18 mouse cellular contexts compared by ENCODE assay signal in genomic region chr11:80549854-80550253, GRCm38 (mm10).
DNase-seq lines count a peak whose midpoint lies in the region; ATAC-seq and TF ChIP-seq lines count a peak whose summit lies in the region.
"Had no signal": no experiment of that assay in that cellular context is flagged by ENCODE, and none has a peak within 500 bp of the region (broad histone marks: within the 10 kb centered on the region; RNA-seq: fewer than 3 reads in every experiment).

No protein-coding gene starts in this region.

- H3K27me3 ChIP-seq in forebrain, embryonic 14.5 days (replicated peaks; ENCODE audit: control insufficient read depth, insufficient read depth, low read length): no peaks in the 10 kb centered on the region
- H3K27me3 ChIP-seq in forebrain, embryonic 10.5 days (ENCODE audit: poor library complexity, severe bottlenecking): 0 out of 2 replicates have a peak, but pooled peaks cover 4% of the 10 kb centered on the region
- H3K27me3 ChIP-seq in embryonic facial prominence, embryonic 13.5 days: no peaks in the 10 kb centered on the region
- H3K27me3 ChIP-seq: liver, embryonic 13.5 days had no signal

- H3K27ac ChIP-seq in forebrain, embryonic 14.5 days (ENCODE audit: low read depth, low read length): peak overlapping the region; percentile 67; the same call in 1 of the 2 replicates
- H3K27ac ChIP-seq in forebrain, embryonic 10.5 days: no peak overlapping the region
- peak overlapping the region; percentile 78; the same call in 1 of the 2 replicates for H3K27ac ChIP-seq in layer of hippocampus, adult 2 months
- peak overlapping the region; percentile 36 for H3K27ac ChIP-seq in embryonic facial prominence, embryonic 13.5 days
- H3K27ac ChIP-seq in gastrocnemius, adult 2 months: no peak overlapping the region
- H3K27ac ChIP-seq: kidney, postnatal 0 days; liver, embryonic 13.5 days had no signal

- no peak overlapping the region for H3K4me3 ChIP-seq in forebrain, embryonic 14.5 days (ENCODE audit: low read depth, low read length)
- no peak overlapping the region for H3K4me3 ChIP-seq in forebrain, embryonic 10.5 days
- no peak overlapping the region for H3K4me3 ChIP-seq in layer of hippocampus, adult 2 months
- H3K4me3 ChIP-seq in embryonic facial prominence, embryonic 13.5 days: no peak overlapping the region
- H3K4me3 ChIP-seq in gastrocnemius, adult 2 months: no peak overlapping the region
- H3K4me3 ChIP-seq: liver, embryonic 13.5 days; megakaryocyte, embryonic 14.5 days had no signal

- H3K9ac ChIP-seq in forebrain, embryonic 14.5 days (ENCODE audit: low read length): no peak overlapping the region
- no peak overlapping the region for H3K9ac ChIP-seq in embryonic facial prominence, embryonic 13.5 days
- H3K9ac ChIP-seq: liver, embryonic 13.5 days had no signal

- TF ChIP-seq CTCF in layer of hippocampus, adult 2 months (conservative IDR thresholded peaks at IDR 0.05): no peak
- no peak for TF ChIP-seq CTCF in gastrocnemius, adult 2 months (IDR thresholded peaks at IDR 0.05)

- no peaks in the 10 kb centered on the region for H3K36me3 ChIP-seq in forebrain, embryonic 14.5 days (ENCODE audit: control insufficient read depth, insufficient read depth, low read length)
- no peaks in the 10 kb centered on the region for H3K36me3 ChIP-seq in forebrain, embryonic 10.5 days (replicated peaks)
- H3K36me3 ChIP-seq in embryonic facial prominence, embryonic 13.5 days: no peaks in the 10 kb centered on the region
- H3K36me3 ChIP-seq: liver, embryonic 13.5 days had no signal

- DNase-seq in forebrain, embryonic 14.5 days (ENCODE audit: low spot score): no peak
- DNase-seq in forebrain, embryonic 10.5 days (ENCODE audit: extremely low spot score, low spot score): no peak
- DNase-seq in layer of hippocampus, adult 2 months (ENCODE audit: low spot score in 2 of 2): no peak
- no peak for DNase-seq in layer of hippocampus, adult 9-11 months
- peak; percentile 52 for DNase-seq in brain, adult 2 months (ENCODE audit: low read depth, low spot score)
- no peak for DNase-seq in gastrocnemius, adult 2 months
- DNase-seq: adrenal gland, postnatal 25 days; gastrocnemius, postnatal 25 days; heart, postnatal 10 days; liver, embryonic 13.5 days; right cerebral cortex, adult 18-20 months; thymus, postnatal 36 days had no signal

- WGBS in forebrain, embryonic 14.5 days: 76% methylated on average over 6 of the region's 6 CpGs
- 84% methylated on average over 6 of the region's 6 CpGs for WGBS in forebrain, embryonic 10.5 days
- WGBS in embryonic facial prominence, embryonic 13.5 days: 37% methylated on average over 6 of the region's 6 CpGs

- intact Hi-C loops in gastrocnemius, adult 2 months (cut with DNase I): no loop called here

- no peaks in the 10 kb centered on the region for H3K9me3 ChIP-seq in forebrain, embryonic 14.5 days (replicated peaks; ENCODE audit: control insufficient read depth, low read length)
- H3K9me3 ChIP-seq in forebrain, embryonic 10.5 days: no peaks in the 10 kb centered on the region
- no peaks in the 10 kb centered on the region for H3K9me3 ChIP-seq in embryonic facial prominence, embryonic 13.5 days
- H3K9me3 ChIP-seq: liver, embryonic 13.5 days; megakaryocyte, embryonic 14.5 days had no signal

- no peak for ATAC-seq in forebrain, embryonic 14.5 days
- no peak for ATAC-seq in embryonic facial prominence, embryonic 13.5 days (ENCODE audit: insufficient number of reproducible peaks, insufficient read depth, low FRiP score, low TSS enrichment, low read depth)
- ATAC-seq: activated CD4-positive, CD25-positive, alpha-beta regulatory T cell, adult 4 months; inflammation-experienced regulatory T-cells, adult 6 months; lung, postnatal 0 days had no signal

- H3K4me1 ChIP-seq in forebrain, embryonic 14.5 days (ENCODE audit: control insufficient read depth, insufficient read depth, low read length): peaks cover 13% of the 10 kb centered on the region; the same call in 1 of the 2 replicates
- peaks cover 4% of the 10 kb centered on the region; the same call in 1 of the 2 replicates for H3K4me1 ChIP-seq in forebrain, embryonic 10.5 days
- H3K4me1 ChIP-seq in embryonic facial prominence, embryonic 13.5 days: peaks cover 24% of the 10 kb centered on the region
- H3K4me1 ChIP-seq: liver, embryonic 13.5 days had no signal

- no peak overlapping the region for H3K4me2 ChIP-seq in forebrain, embryonic 14.5 days (ENCODE audit: low read length)
- H3K4me2 ChIP-seq in embryonic facial prominence, embryonic 13.5 days: peak overlapping the region; percentile 29; the same call in 1 of the 2 replicates
- H3K4me2 ChIP-seq: liver, embryonic 13.5 days had no signal

Comparison
In these comparisons a context has a peak if more than half of its experiments do, and no peak if none do; other contexts are left out.
1. H3K27ac ChIP-seq: peak in forebrain, embryonic 14.5 days (single experiment), layer of hippocampus, adult 2 months (single experiment) and embryonic facial prominence, embryonic 13.5 days (single experiment); none in forebrain, embryonic 10.5 days (single experiment) and gastrocnemius, adult 2 months (single experiment).